Mouse (Mus musculus): ENCODE data around the gene Ppp2r5b. TPM values are rescaled to one million over a fixed set of nuclear protein-coding genes. Genes with fewer than 3 reads are reported as not detected.

Gene Ppp2r5b
- polyA plus RNA-seq, 1 experiment: 3.0 TPM

DNA sequence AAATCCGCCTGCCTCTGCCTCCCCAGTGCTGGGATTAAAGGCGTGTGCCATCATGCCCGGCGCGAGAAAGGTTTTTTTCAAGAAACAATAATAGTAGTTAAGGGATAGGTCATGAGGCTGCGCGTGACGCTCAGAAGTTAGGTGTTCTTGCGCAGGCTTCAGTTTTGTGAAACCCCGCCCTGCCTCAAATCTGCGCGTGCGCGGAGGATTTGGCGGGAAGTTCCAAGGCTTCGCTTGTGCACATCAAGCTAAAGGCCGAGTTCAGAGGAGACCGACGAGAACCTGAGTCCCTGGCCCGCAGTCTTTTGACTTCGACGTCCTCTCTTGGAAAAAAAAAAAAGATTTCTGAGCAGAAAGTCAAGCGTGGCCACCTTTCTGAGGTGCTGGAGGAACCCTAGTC lies 51.5 kb downstream of the Ppp2r5b start, which contains the start of gene Majin:
Gene Majin (plus strand): TSS at position 258 of the 400 bp plus-strand sequence.
- H3K4me1 ChIP-seq (ENCODE audit: control insufficient read depth): no peaks in the 10 kb centered on the region
- no peak within 1 kb of the TSS for H3K4me3 ChIP-seq (replicated peaks)
- peaks cover 4% of the 10 kb centered on the region; the same call in 1 of the 2 replicates for H3K9me3 ChIP-seq (ENCODE audit: control insufficient read depth, low read length)
- no peaks in the 10 kb centered on the region for H3K36me3 ChIP-seq (ENCODE audit: control insufficient read depth)
- no peak for TF ChIP-seq TAL1 (IDR thresholded peaks at IDR 0.05; ENCODE audit: low read length)
- no peak for TF ChIP-seq GATA1 (IDR thresholded peaks at IDR 0.05; ENCODE audit: low read length)
- no peaks in the 10 kb centered on the region; the same call in 1 of the 2 replicates for H3K27me3 ChIP-seq (ENCODE audit: control insufficient read depth)

GRCm38 (mm10) chr19:6182534-6182933 lies 53.1 kb downstream of the Ppp2r5b start:
- H3K4me3 ChIP-seq (replicated peaks): no peak overlapping the region
- H3K4me1 ChIP-seq (ENCODE audit: control insufficient read depth): no peaks in the 10 kb centered on the region
- H3K36me3 ChIP-seq (ENCODE audit: control insufficient read depth): no peaks in the 10 kb centered on the region
- no peak for TF ChIP-seq TAL1 (IDR thresholded peaks at IDR 0.05; ENCODE audit: low read length)
- TF ChIP-seq GATA1 (IDR thresholded peaks at IDR 0.05; ENCODE audit: low read length): no peak
- peaks cover 4% of the 10 kb centered on the region; the same call in 1 of the 2 replicates for H3K9me3 ChIP-seq (ENCODE audit: control insufficient read depth, low read length)
- no peaks in the 10 kb centered on the region; the same call in 1 of the 2 replicates for H3K27me3 ChIP-seq (ENCODE audit: control insufficient read depth)

DNA sequence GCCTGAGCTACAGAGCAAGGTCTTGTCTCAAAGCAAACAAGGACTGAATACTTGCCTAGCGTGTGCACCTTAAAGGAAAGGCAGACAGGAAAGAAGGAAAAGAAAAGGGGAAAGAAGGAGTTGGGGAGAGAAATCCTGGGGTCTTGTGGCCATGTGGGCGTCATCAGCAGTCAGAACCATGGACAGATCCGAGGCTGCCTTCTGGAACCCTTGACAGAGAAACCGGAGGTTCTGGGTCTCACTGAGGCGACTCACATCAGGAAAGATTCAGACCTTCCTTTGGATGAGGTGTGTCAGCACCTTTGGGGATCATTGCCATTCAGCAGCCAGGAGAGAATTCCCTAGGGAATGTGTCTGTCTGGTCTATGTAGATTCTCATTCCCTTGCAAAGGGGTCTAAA lies 54.0 kb downstream of the Ppp2r5b start:
- Histone ChIP-seq H3K4me3 (replicated peaks) (no peak overlapping the region), H3K9me3 (ENCODE audit: control insufficient read depth, low read length) (peaks cover 4% of the 10 kb centered on the region; the same call in 1 of the 2 replicates), H3K36me3 (ENCODE audit: control insufficient read depth) (no peaks in the 10 kb centered on the region), H3K4me1 (ENCODE audit: control insufficient read depth) (no peaks in the 10 kb centered on the region), H3K27me3 (ENCODE audit: control insufficient read depth) (no peaks in the 10 kb centered on the region; the same call in 1 of the 2 replicates)
- TF ChIP-seq TAL1 (IDR thresholded peaks at IDR 0.05; ENCODE audit: low read length): no peak
- no peak for TF ChIP-seq GATA1 (IDR thresholded peaks at IDR 0.05; ENCODE audit: low read length)

- no peaks in the 10 kb centered on the region; the same call in 1 of the 2 replicates for H3K27me3 ChIP-seq (ENCODE audit: control insufficient read depth)
- H3K4me1 ChIP-seq (ENCODE audit: control insufficient read depth): no peaks in the 10 kb centered on the region
- TF ChIP-seq TAL1 (IDR thresholded peaks at IDR 0.05; ENCODE audit: low read length) (no peak), GATA1 (IDR thresholded peaks at IDR 0.05; ENCODE audit: low read length) (no peak)
- H3K9me3 ChIP-seq (ENCODE audit: control insufficient read depth, low read length): peaks cover 4% of the 10 kb centered on the region; the same call in 1 of the 2 replicates
- no peak overlapping the region for H3K4me3 ChIP-seq (replicated peaks)
- no peaks in the 10 kb centered on the region for H3K36me3 ChIP-seq (ENCODE audit: control insufficient read depth)
These were observed 56.9 kb downstream of the Ppp2r5b start for GRCm38 (mm10) chr19:6178775-6179174.

Other genes with a start within 250 kb of the Ppp2r5b start
- not detected in 2 replicates for gene Slc22a20, start 249.7 kb downstream of the Ppp2r5b start, polyA plus RNA-seq (2012)
- 38.5 and 46.1 TPM in 2 replicates for gene Capn1, start 220.0 kb downstream of the Ppp2r5b start, polyA plus RNA-seq (2012)
- 9.5 and 10.2 TPM in 2 replicates for gene Syvn1, start 189.3 kb downstream of the Ppp2r5b start, polyA plus RNA-seq (2012)
- 4.9 and 6.3 TPM in 2 replicates for gene Mrpl49, start 178.1 kb downstream of the Ppp2r5b start, polyA plus RNA-seq (2012)
- gene Fau, start 178.0 kb downstream of the Ppp2r5b start, polyA plus RNA-seq (2012): 521 and 530 TPM in 2 replicates
- 8.6 and 9.3 TPM in 2 replicates for gene Znhit2, start 174.7 kb downstream of the Ppp2r5b start, polyA plus RNA-seq (2012)
- gene Tm7sf2, start 167.5 kb downstream of the Ppp2r5b start, polyA plus RNA-seq (2012): 0.31 and 1.4 TPM in 2 replicates
- gene Vps51, start 158.6 kb downstream of the Ppp2r5b start, polyA plus RNA-seq (2012): 3.9 and 4.9 TPM in 2 replicates
- gene Tmem262, start 155.8 kb downstream of the Ppp2r5b start, polyA plus RNA-seq (2012): not detected in 2 replicates
- gene Gm28374, start 153.6 kb downstream of the Ppp2r5b start, polyA plus RNA-seq (2012): 0.06 TPM in 1 of 2 replicates, not detected in the other
- gene Zfpl1, start 150.9 kb downstream of the Ppp2r5b start, polyA plus RNA-seq (2012): 5.1 and 6.9 TPM in 2 replicates
- 2.2 and 2.3 TPM in 2 replicates for gene Cdca5, start 150.9 kb downstream of the Ppp2r5b start, polyA plus RNA-seq (2012)
- gene AC131692.1, start 141.5 kb downstream of the Ppp2r5b start, polyA plus RNA-seq (2012): 1.3 and 1.4 TPM in 2 replicates
- gene Naaladl1, start 130.1 kb downstream of the Ppp2r5b start, polyA plus RNA-seq (2012): 0.26 and 0.35 TPM in 2 replicates
- 7.2 TPM in 2 replicates for gene Sac3d1, start 117.2 kb downstream of the Ppp2r5b start, polyA plus RNA-seq (2012)
- 87.4 and 91.3 TPM in 2 replicates for gene Snx15, start 107.6 kb downstream of the Ppp2r5b start, polyA plus RNA-seq (2012)
- 0.03 TPM in 1 of 2 replicates, not detected in the other for gene Batf2, start 94.9 kb downstream of the Ppp2r5b start, polyA plus RNA-seq (2012)
- gene Arl2, start 94.3 kb downstream of the Ppp2r5b start, polyA plus RNA-seq (2012): 9.5 and 10.8 TPM in 2 replicates
- gene Majin, start 51.5 kb downstream of the Ppp2r5b start, polyA plus RNA-seq (2012): not detected in 2 replicates
- not detected in 2 replicates for gene Gpha2, start 9.5 kb downstream of the Ppp2r5b start, polyA plus RNA-seq (2012)
- gene Atg2a, start 5.8 kb upstream of the Ppp2r5b start, polyA plus RNA-seq (2012): 5.6 and 6.0 TPM in 2 replicates
- 31.6 and 32.9 TPM in 2 replicates for gene Ehd1, start 40.9 kb upstream of the Ppp2r5b start, polyA plus RNA-seq (2012)
- 0.62 and 0.69 TPM in 2 replicates for gene Cdc42bpg, start 70.6 kb upstream of the Ppp2r5b start, polyA plus RNA-seq (2012)
- 6.4 and 8.3 TPM in 2 replicates for gene Men1, start 99.1 kb upstream of the Ppp2r5b start, polyA plus RNA-seq (2012)
- 1.2 and 2.1 TPM in 2 replicates for gene Map4k2, start 105.3 kb upstream of the Ppp2r5b start, polyA plus RNA-seq (2012)
- gene Sf1, start 127.8 kb upstream of the Ppp2r5b start, polyA plus RNA-seq (2012): 134 and 140 TPM in 2 replicates
- gene Pygm, start 148.5 kb upstream of the Ppp2r5b start, polyA plus RNA-seq (2012): 0.08 and 0.14 TPM in 2 replicates
- 0.71 and 0.73 TPM in 2 replicates for gene Rasgrp2, start 163.5 kb upstream of the Ppp2r5b start, polyA plus RNA-seq (2012)
- gene Nrxn2, start 182.9 kb upstream of the Ppp2r5b start, polyA plus RNA-seq (2012): 0.03 TPM in 1 of 2 replicates, not detected in the other

Data from erythroblast, embryonic 14.5 days (primary cell).